Mouse (Mus musculus): ENCODE data around the gene Zcchc7. TPM values are rescaled to one million over a fixed set of nuclear protein-coding genes. Genes with fewer than 3 reads are reported as not detected.

The Zcchc7 gene
- polyA plus RNA-seq, 1 experiment from 2014 or later: 10.1 TPM

- H3K27ac ChIP-seq (ENCODE audit: low read length): no peak overlapping the region
- no peak overlapping the region for H3K9ac ChIP-seq (ENCODE audit: low read depth, low read length)
- 0 out of 2 replicates have a peak overlapping the region, but pooled peaks have one; percentile 6 for H3K4me2 ChIP-seq (ENCODE audit: low read depth, low read length)
- WGBS (ENCODE audit: insufficient replicate concordance): 1% methylated on average over 25 of the region's 25 CpGs
- H3K4me3 ChIP-seq (ENCODE audit: low read depth, low read length): no peak overlapping the region
- H3K4me1 ChIP-seq (ENCODE audit: control insufficient read depth, low read depth, low read length): no peaks in the 10 kb centered on the region
- no peak for ATAC-seq (ENCODE audit: low read depth)
- H3K9me3 ChIP-seq (replicated peaks; ENCODE audit: control insufficient read depth, low read length): no peaks in the 10 kb centered on the region
- no peaks in the 10 kb centered on the region for H3K36me3 ChIP-seq (ENCODE audit: control insufficient read depth, insufficient read depth)
- H3K27me3 ChIP-seq (ENCODE audit: control insufficient read depth, insufficient read depth, low read depth, low read length): peaks cover 91% of the 10 kb centered on the region
Observed at GRCm38 (mm10) chr4:44712051-44712700, 43.5 kb upstream of the Zcchc7 start.

GRCm38 (mm10) chr4:44712786-44713553 is 42.7 kb upstream of the Zcchc7 start:
- H3K4me3 ChIP-seq (ENCODE audit: low read depth, low read length): peak overlapping the region; percentile 2; the same call in 1 of the 2 replicates
- no peaks in the 10 kb centered on the region for H3K9me3 ChIP-seq (replicated peaks; ENCODE audit: control insufficient read depth, low read length)
- H3K27me3 ChIP-seq (ENCODE audit: control insufficient read depth, insufficient read depth, low read depth, low read length): peaks cover 91% of the 10 kb centered on the region
- H3K36me3 ChIP-seq (ENCODE audit: control insufficient read depth, insufficient read depth): no peaks in the 10 kb centered on the region
- ATAC-seq (ENCODE audit: low read depth): no peak
- H3K4me1 ChIP-seq (ENCODE audit: control insufficient read depth, low read depth, low read length): no peaks in the 10 kb centered on the region
- no peak overlapping the region for H3K27ac ChIP-seq (ENCODE audit: low read length)
- no peak overlapping the region for H3K9ac ChIP-seq (ENCODE audit: low read depth, low read length)
- no peak overlapping the region for H3K4me2 ChIP-seq (ENCODE audit: low read depth, low read length)
- 2% methylated on average over 50 of the region's 50 CpGs for WGBS (ENCODE audit: insufficient replicate concordance)

- no peak overlapping the region for H3K27ac ChIP-seq (ENCODE audit: low read length)
- peaks cover 90% of the 10 kb centered on the region for H3K27me3 ChIP-seq (ENCODE audit: control insufficient read depth, insufficient read depth, low read depth, low read length)
- H3K36me3 ChIP-seq (ENCODE audit: control insufficient read depth, insufficient read depth): no peaks in the 10 kb centered on the region
- no peak overlapping the region for H3K4me2 ChIP-seq (ENCODE audit: low read depth, low read length)
- ATAC-seq (ENCODE audit: low read depth): no peak
- no peak overlapping the region for H3K9ac ChIP-seq (ENCODE audit: low read depth, low read length)
- H3K4me3 ChIP-seq (ENCODE audit: low read depth, low read length): no peak overlapping the region
- 1% methylated on average over 19 of the region's 19 CpGs for WGBS (ENCODE audit: insufficient replicate concordance)
- no peaks in the 10 kb centered on the region for H3K9me3 ChIP-seq (replicated peaks; ENCODE audit: control insufficient read depth, low read length)
- no peaks in the 10 kb centered on the region for H3K4me1 ChIP-seq (ENCODE audit: control insufficient read depth, low read depth, low read length)
Observed at GRCm38 (mm10) chr4:44713554-44714051, 42.1 kb upstream of the Zcchc7 start.

- peaks cover 84% of the 10 kb centered on the region for H3K27me3 ChIP-seq (ENCODE audit: control insufficient read depth, insufficient read depth, low read depth, low read length)
- no peak overlapping the region for H3K27ac ChIP-seq (ENCODE audit: low read length)
- no peaks in the 10 kb centered on the region for H3K4me1 ChIP-seq (ENCODE audit: control insufficient read depth, low read depth, low read length)
- no peak overlapping the region for H3K4me3 ChIP-seq (ENCODE audit: low read depth, low read length)
- no peak for ATAC-seq (ENCODE audit: low read depth)
- WGBS (ENCODE audit: insufficient replicate concordance): 2% methylated on average over 27 of the region's 27 CpGs
- no peak overlapping the region for H3K9ac ChIP-seq (ENCODE audit: low read depth, low read length)
- H3K36me3 ChIP-seq (ENCODE audit: control insufficient read depth, insufficient read depth): no peaks in the 10 kb centered on the region
- H3K4me2 ChIP-seq (ENCODE audit: low read depth, low read length): no peak overlapping the region
- H3K9me3 ChIP-seq (replicated peaks; ENCODE audit: control insufficient read depth, low read length): no peaks in the 10 kb centered on the region
Observed at GRCm38 (mm10) chr4:44714111-44714621, 41.5 kb upstream of the Zcchc7 start.

- no peaks in the 10 kb centered on the region for H3K4me1 ChIP-seq (ENCODE audit: control insufficient read depth, low read depth, low read length)
- H3K9ac ChIP-seq (ENCODE audit: low read depth, low read length): no peak overlapping the region
- 8% methylated on average over 3 of the region's 3 CpGs for WGBS (ENCODE audit: insufficient replicate concordance)
- H3K4me2 ChIP-seq (ENCODE audit: low read depth, low read length): no peak overlapping the region
- H3K27me3 ChIP-seq (ENCODE audit: control insufficient read depth, insufficient read depth, low read depth, low read length): peaks cover 70% of the 10 kb centered on the region
- no peaks in the 10 kb centered on the region for H3K36me3 ChIP-seq (ENCODE audit: control insufficient read depth, insufficient read depth)
- no peak for ATAC-seq (ENCODE audit: low read depth)
- H3K4me3 ChIP-seq (ENCODE audit: low read depth, low read length): no peak overlapping the region
- no peak overlapping the region for H3K27ac ChIP-seq (ENCODE audit: low read length)
- H3K9me3 ChIP-seq (replicated peaks; ENCODE audit: control insufficient read depth, low read length): no peaks in the 10 kb centered on the region
Observed at GRCm38 (mm10) chr4:44715621-44716160, 40.0 kb upstream of the Zcchc7 start.

- Histone ChIP-seq H3K36me3 (ENCODE audit: control insufficient read depth, insufficient read depth) (no peaks in the 10 kb centered on the region), H3K27ac (ENCODE audit: low read length) (no peak overlapping the region), H3K9ac (ENCODE audit: low read depth, low read length) (no peak overlapping the region), H3K4me1 (ENCODE audit: control insufficient read depth, low read depth, low read length) (no peaks in the 10 kb centered on the region), H3K4me3 (ENCODE audit: low read depth, low read length) (no peak overlapping the region), H3K27me3 (ENCODE audit: control insufficient read depth, insufficient read depth, low read depth, low read length) (peaks cover 63% of the 10 kb centered on the region), H3K4me2 (ENCODE audit: low read depth, low read length) (no peak overlapping the region), H3K9me3 (replicated peaks; ENCODE audit: control insufficient read depth, low read length) (no peaks in the 10 kb centered on the region)
- no peak for ATAC-seq (ENCODE audit: low read depth)
- WGBS (ENCODE audit: insufficient replicate concordance): 4% methylated on average over 10 of the region's 10 CpGs
Observed at GRCm38 (mm10) chr4:44716391-44716790, 39.3 kb upstream of the Zcchc7 start.

- Histone ChIP-seq H3K4me2 (ENCODE audit: low read depth, low read length) (no peak overlapping the region), H3K36me3 (ENCODE audit: control insufficient read depth, insufficient read depth) (no peaks in the 10 kb centered on the region), H3K4me3 (ENCODE audit: low read depth, low read length) (no peak overlapping the region), H3K9ac (ENCODE audit: low read depth, low read length) (no peak overlapping the region), H3K4me1 (ENCODE audit: control insufficient read depth, low read depth, low read length) (no peaks in the 10 kb centered on the region), H3K27me3 (ENCODE audit: control insufficient read depth, insufficient read depth, low read depth, low read length) (peaks cover 51% of the 10 kb centered on the region), H3K27ac (ENCODE audit: low read length) (no peak overlapping the region), H3K9me3 (replicated peaks; ENCODE audit: control insufficient read depth, low read length) (no peaks in the 10 kb centered on the region)
- no peak for ATAC-seq (ENCODE audit: low read depth)
- 51% methylated on average over 3 of the region's 3 CpGs for WGBS (ENCODE audit: insufficient replicate concordance)
Observed at GRCm38 (mm10) chr4:44717676-44718075, 38.0 kb upstream of the Zcchc7 start.

GRCm38 (mm10) chr4:44720046-44720445 is 35.6 kb upstream of the Zcchc7 start:
- ATAC-seq (ENCODE audit: low read depth): no peak
- WGBS (ENCODE audit: insufficient replicate concordance): 65% methylated on average over 8 of the region's 8 CpGs
- no peaks in the 10 kb centered on the region for H3K36me3 ChIP-seq (ENCODE audit: control insufficient read depth, insufficient read depth)

GRCm38 (mm10) chr4:44721237-44721636 is 34.4 kb upstream of the Zcchc7 start:
- no peak overlapping the region for H3K4me2 ChIP-seq (ENCODE audit: low read depth, low read length)
- no peak overlapping the region for H3K4me3 ChIP-seq (ENCODE audit: low read depth, low read length)
- ATAC-seq (ENCODE audit: low read depth): no peak
- H3K4me1 ChIP-seq (ENCODE audit: control insufficient read depth, low read depth, low read length): no peaks in the 10 kb centered on the region
- no peak overlapping the region for H3K9ac ChIP-seq (ENCODE audit: low read depth, low read length)
- H3K27me3 ChIP-seq (ENCODE audit: control insufficient read depth, insufficient read depth, low read depth, low read length): peaks cover 23% of the 10 kb centered on the region
- no peaks in the 10 kb centered on the region for H3K36me3 ChIP-seq (ENCODE audit: control insufficient read depth, insufficient read depth)
- WGBS (ENCODE audit: insufficient replicate concordance): 64% methylated on average over 4 of the region's 4 CpGs
- H3K9me3 ChIP-seq (replicated peaks; ENCODE audit: control insufficient read depth, low read length): no peaks in the 10 kb centered on the region
- H3K27ac ChIP-seq (ENCODE audit: low read length): no peak overlapping the region

More at GRCm38 (mm10) chr4:44720046-44720445, 35.6 kb upstream of the Zcchc7 start:
- H3K4me2 ChIP-seq (ENCODE audit: low read depth, low read length): no peak overlapping the region
- H3K9ac ChIP-seq (ENCODE audit: low read depth, low read length): no peak overlapping the region
- H3K27me3 ChIP-seq (ENCODE audit: control insufficient read depth, insufficient read depth, low read depth, low read length): peaks cover 29% of the 10 kb centered on the region
- no peaks in the 10 kb centered on the region for H3K4me1 ChIP-seq (ENCODE audit: control insufficient read depth, low read depth, low read length)
- H3K4me3 ChIP-seq (ENCODE audit: low read depth, low read length): no peak overlapping the region
- H3K9me3 ChIP-seq (replicated peaks; ENCODE audit: control insufficient read depth, low read length): no peaks in the 10 kb centered on the region
- H3K27ac ChIP-seq (ENCODE audit: low read length): no peak overlapping the region
